Mouse (Mus musculus) duodenum, adult 2 months (tissue): ENCODE results near the gene Cox4i2. TPM values are rescaled to one million over a fixed set of nuclear protein-coding genes. Genes with fewer than 3 reads are reported as not detected.

ENCODE experiments used
- polyA plus RNA-seq: library from polyadenylated mRNA; depleted of rRNA; stranded (reverse); fragments of >200 nt; gene quantifications from 2 replicates; pipeline ENCODE4 v1.2.3, GENCODE M21; 2012; ENCODE audit warnings: low replicate concordance; rRNA removed

Gene Cox4i2
- 0.60 and 1.2 TPM in 2 replicates for polyA plus RNA-seq

GRCm38 (mm10) chr2:152753944-152754711 is at the start of gene Cox4i2:
TSS of gene Cox4i2 (plus strand) at chr2:152754173.

GRCm38 (mm10) chr2:152736090-152736601 is 17.8 kb upstream of the Cox4i2 start, which contains the start of gene Id1:
TSS of gene Id1 (plus strand) at chr2:152736251.

Other genes with a start within 250 kb of the Cox4i2 start
- not detected in 2 replicates for gene Defb26, start 242.5 kb upstream of the Cox4i2 start, polyA plus RNA-seq
- not detected in 2 replicates for gene Defb28, start 235.9 kb upstream of the Cox4i2 start, polyA plus RNA-seq
- gene Defb29, start 214.1 kb upstream of the Cox4i2 start, polyA plus RNA-seq = not detected in 2 replicates
- not detected in 2 replicates for gene Gm17416, start 184.8 kb upstream of the Cox4i2 start, polyA plus RNA-seq
- gene Defb21, start 181.4 kb upstream of the Cox4i2 start, polyA plus RNA-seq = not detected in 2 replicates
- gene Defb19, start 173.9 kb upstream of the Cox4i2 start, polyA plus RNA-seq = not detected in 2 replicates
- gene Defb45, start 154.8 kb upstream of the Cox4i2 start, polyA plus RNA-seq = not detected in 2 replicates
- gene Defb36, start 149.8 kb upstream of the Cox4i2 start, polyA plus RNA-seq = not detected in 2 replicates
- gene Defb25, start 131.1 kb upstream of the Cox4i2 start, polyA plus RNA-seq = not detected in 2 replicates
- 4.0 and 4.4 TPM in 2 replicates for gene Rem1, start 127.2 kb upstream of the Cox4i2 start, polyA plus RNA-seq
- 131 and 168 TPM in 2 replicates for gene H13, start 84.7 kb upstream of the Cox4i2 start, polyA plus RNA-seq
- 1.0 and 1.1 TPM in 2 replicates for gene Mcts2, start 67.1 kb upstream of the Cox4i2 start, polyA plus RNA-seq
- gene Id1, start 17.9 kb upstream of the Cox4i2 start, polyA plus RNA-seq = 431 and 630 TPM in 2 replicates
- 28.4 and 66.4 TPM in 2 replicates for gene Bcl2l1, start 77.6 kb downstream of the Cox4i2 start, polyA plus RNA-seq
- gene Tpx2, start 93.8 kb downstream of the Cox4i2 start, polyA plus RNA-seq = 0.34 and 0.41 TPM in 2 replicates
- 0.04 TPM in 1 of 2 replicates, not detected in the other for gene Mylk2, start 157.2 kb downstream of the Cox4i2 start, polyA plus RNA-seq
- 2.4 and 3.3 TPM in 2 replicates for gene Foxs1, start 179.0 kb downstream of the Cox4i2 start, polyA plus RNA-seq
- 0.02 and 0.04 TPM in 2 replicates for gene Dusp15, start 197.5 kb downstream of the Cox4i2 start, polyA plus RNA-seq
- not detected in 2 replicates for gene Ttll9, start 208.3 kb downstream of the Cox4i2 start, polyA plus RNA-seq